Mouse (Mus musculus): Measurements from ENCODE around the gene Frmd5. TPM values are rescaled to one million over a fixed set of nuclear protein-coding genes. Genes with fewer than 3 reads are reported as not detected.

Gene Frmd5
- polyA plus RNA-seq, 1 experiment from 2014 or later = 3.8 TPM

GRCm38 (mm10) chr2:121756336-121756735 lies 50.6 kb downstream of the Frmd5 start:
- Histone ChIP-seq H3K9ac (ENCODE audit: low read length) (no peak overlapping the region), H3K4me3 (replicated peaks; ENCODE audit: low read length) (no peak overlapping the region), H3K4me2 (ENCODE audit: low read depth, low read length) (no peak overlapping the region), H3K36me3 (ENCODE audit: control insufficient read depth, insufficient read depth, low read length) (no peaks in the 10 kb centered on the region), H3K9me3 (replicated peaks; ENCODE audit: control insufficient read depth, low read length) (no peaks in the 10 kb centered on the region), H3K27ac (ENCODE audit: low read length) (no peak overlapping the region), H3K4me1 (ENCODE audit: control insufficient read depth, insufficient read depth, low read length) (no peaks in the 10 kb centered on the region), H3K27me3 (ENCODE audit: control insufficient read depth, insufficient read depth, low read length) (no peaks in the 10 kb centered on the region)
- no peak for ATAC-seq (ENCODE audit: insufficient read depth, low FRiP score)
- 86% methylated on average over 1 of the region's 1 CpGs for WGBS

- Histone ChIP-seq H3K9me3 (replicated peaks; ENCODE audit: control insufficient read depth, low read length) (no peaks in the 10 kb centered on the region), H3K27me3 (ENCODE audit: control insufficient read depth, insufficient read depth, low read length) (no peaks in the 10 kb centered on the region), H3K27ac (ENCODE audit: low read length) (no peak overlapping the region), H3K4me3 (replicated peaks; ENCODE audit: low read length) (no peak overlapping the region), H3K36me3 (ENCODE audit: control insufficient read depth, insufficient read depth, low read length) (no peaks in the 10 kb centered on the region), H3K9ac (ENCODE audit: low read length) (no peak overlapping the region), H3K4me2 (ENCODE audit: low read depth, low read length) (no peak overlapping the region), H3K4me1 (ENCODE audit: control insufficient read depth, insufficient read depth, low read length) (no peaks in the 10 kb centered on the region)
- 55% methylated on average over 6 of the region's 6 CpGs for WGBS
- ATAC-seq (ENCODE audit: insufficient read depth, low FRiP score) = no peak
These were observed 51.8 kb downstream of the Frmd5 start for GRCm38 (mm10) chr2:121755056-121755455.

DNA sequence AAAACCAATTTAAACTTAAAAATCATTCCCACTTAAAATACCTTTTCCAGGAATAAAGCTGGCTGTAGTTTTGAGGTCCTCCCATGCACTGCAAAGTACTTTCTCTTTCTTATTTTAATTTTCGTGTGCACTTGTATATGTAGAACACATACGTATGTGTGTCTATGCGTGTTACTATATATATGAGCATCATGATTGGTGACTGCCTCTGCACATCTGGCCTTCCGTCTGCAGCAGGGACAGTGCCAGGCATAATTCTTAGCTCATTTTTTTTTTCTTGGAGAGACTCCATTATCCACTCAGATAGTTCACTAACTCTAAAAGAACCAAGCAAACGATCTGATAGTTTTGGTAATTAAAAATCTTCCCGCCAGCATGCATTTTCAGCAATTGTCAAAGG lies 56.8 kb downstream of the Frmd5 start:
- WGBS = 82% methylated on average over 6 of the region's 6 CpGs
- no peak for ATAC-seq (ENCODE audit: insufficient read depth, low FRiP score)
- Histone ChIP-seq H3K4me3 (replicated peaks; ENCODE audit: low read length) (no peak overlapping the region), H3K9me3 (replicated peaks; ENCODE audit: control insufficient read depth, low read length) (no peaks in the 10 kb centered on the region), H3K9ac (ENCODE audit: low read length) (no peak overlapping the region), H3K27ac (ENCODE audit: low read length) (no peak overlapping the region), H3K36me3 (ENCODE audit: control insufficient read depth, insufficient read depth, low read length) (no peaks in the 10 kb centered on the region), H3K4me1 (ENCODE audit: control insufficient read depth, insufficient read depth, low read length) (no peaks in the 10 kb centered on the region), H3K4me2 (ENCODE audit: low read depth, low read length) (no peak overlapping the region), H3K27me3 (ENCODE audit: control insufficient read depth, insufficient read depth, low read length) (no peaks in the 10 kb centered on the region)

DNA sequence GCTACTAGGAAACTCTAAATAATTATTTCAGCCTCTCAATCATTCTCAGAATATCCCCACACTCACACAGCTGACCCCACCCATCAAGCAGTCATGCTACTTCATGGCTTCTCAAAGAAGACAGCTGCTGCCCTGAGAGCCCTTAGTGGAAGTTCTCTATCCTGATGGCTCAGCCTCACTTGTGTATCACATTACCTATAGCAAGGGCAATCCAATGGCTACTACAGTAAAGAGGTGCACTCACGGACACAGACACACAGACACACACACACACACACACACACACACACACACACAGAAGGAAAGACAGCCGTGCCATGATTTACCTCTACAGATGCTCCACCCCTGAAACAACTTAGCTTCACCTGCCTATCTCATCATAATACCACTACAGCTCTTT lies 65.7 kb downstream of the Frmd5 start:
- no peaks in the 10 kb centered on the region for H3K36me3 ChIP-seq (ENCODE audit: control insufficient read depth, insufficient read depth, low read length)
- no peaks in the 10 kb centered on the region for H3K27me3 ChIP-seq (ENCODE audit: control insufficient read depth, insufficient read depth, low read length)
- no peaks in the 10 kb centered on the region for H3K9me3 ChIP-seq (replicated peaks; ENCODE audit: control insufficient read depth, low read length)
- no peak overlapping the region for H3K4me3 ChIP-seq (replicated peaks; ENCODE audit: low read length)
- ATAC-seq (ENCODE audit: insufficient read depth, low FRiP score) = no peak
- H3K9ac ChIP-seq (ENCODE audit: low read length) = no peak overlapping the region
- H3K4me1 ChIP-seq (ENCODE audit: control insufficient read depth, insufficient read depth, low read length) = no peaks in the 10 kb centered on the region
- no peak overlapping the region for H3K4me2 ChIP-seq (ENCODE audit: low read depth, low read length)
- H3K27ac ChIP-seq (ENCODE audit: low read length) = no peak overlapping the region
- WGBS = 81% methylated on average over 2 of the region's 2 CpGs

DNA sequence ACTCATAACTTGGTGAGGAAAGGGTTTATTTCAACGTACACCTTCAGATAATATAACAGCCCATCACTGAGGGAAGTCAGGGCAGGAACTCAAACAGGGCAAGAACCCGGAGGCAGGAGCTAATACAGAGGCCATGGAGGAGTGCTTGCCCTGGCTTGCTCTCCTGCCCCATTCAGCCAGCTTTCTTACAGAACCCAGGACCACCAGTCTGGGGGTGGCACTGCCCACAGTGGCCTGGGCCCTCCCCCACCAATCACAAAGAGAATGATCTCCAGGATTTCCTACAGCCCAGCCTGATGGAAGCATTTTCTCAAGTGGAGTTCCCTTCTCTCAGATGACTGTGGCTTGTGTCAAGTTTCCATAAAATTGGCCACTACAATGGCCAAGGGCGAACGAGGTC lies 67.5 kb downstream of the Frmd5 start:
- ATAC-seq (ENCODE audit: insufficient read depth, low FRiP score) = no peak
- Histone ChIP-seq H3K36me3 (ENCODE audit: control insufficient read depth, insufficient read depth, low read length) (no peaks in the 10 kb centered on the region), H3K9me3 (replicated peaks; ENCODE audit: control insufficient read depth, low read length) (no peaks in the 10 kb centered on the region), H3K27me3 (ENCODE audit: control insufficient read depth, insufficient read depth, low read length) (no peaks in the 10 kb centered on the region), H3K4me2 (ENCODE audit: low read depth, low read length) (no peak overlapping the region), H3K4me1 (ENCODE audit: control insufficient read depth, insufficient read depth, low read length) (no peaks in the 10 kb centered on the region), H3K27ac (ENCODE audit: low read length) (no peak overlapping the region), H3K9ac (ENCODE audit: low read length) (no peak overlapping the region), H3K4me3 (replicated peaks; ENCODE audit: low read length) (no peak overlapping the region)
- WGBS = 90% methylated on average over 4 of the region's 4 CpGs

- ATAC-seq (ENCODE audit: insufficient read depth, low FRiP score) = no peak
- Histone ChIP-seq H3K9ac (ENCODE audit: low read length) (no peak overlapping the region), H3K36me3 (ENCODE audit: control insufficient read depth, insufficient read depth, low read length) (no peaks in the 10 kb centered on the region), H3K4me3 (replicated peaks; ENCODE audit: low read length) (no peak overlapping the region), H3K9me3 (replicated peaks; ENCODE audit: control insufficient read depth, low read length) (no peaks in the 10 kb centered on the region), H3K4me1 (ENCODE audit: control insufficient read depth, insufficient read depth, low read length) (no peaks in the 10 kb centered on the region), H3K27ac (ENCODE audit: low read length) (no peak overlapping the region), H3K4me2 (ENCODE audit: low read depth, low read length) (no peak overlapping the region), H3K27me3 (ENCODE audit: control insufficient read depth, insufficient read depth, low read length) (no peaks in the 10 kb centered on the region)
- WGBS = 83% methylated on average over 7 of the region's 7 CpGs
These were observed 73.5 kb downstream of the Frmd5 start for GRCm38 (mm10) chr2:121733426-121733825.

DNA sequence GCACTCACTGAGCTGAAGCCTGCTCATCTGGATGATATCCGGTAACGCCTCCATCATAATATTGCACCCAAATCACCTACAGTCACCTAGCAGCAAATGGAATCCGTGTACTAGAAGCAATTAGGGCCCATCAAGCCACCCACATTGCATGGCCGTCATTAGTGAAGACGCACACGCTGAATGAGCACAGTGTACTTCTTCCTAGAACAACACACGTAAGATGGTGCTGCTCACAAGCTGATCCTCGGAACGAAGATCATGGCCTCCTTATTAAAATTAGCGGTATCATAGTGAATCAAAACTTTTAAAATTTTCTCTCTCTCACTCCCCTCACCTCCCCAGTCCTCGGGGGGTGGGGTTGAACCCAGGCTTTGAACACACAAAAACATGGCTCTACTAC lies 76.4 kb downstream of the Frmd5 start:
- Histone ChIP-seq H3K27me3 (ENCODE audit: control insufficient read depth, insufficient read depth, low read length) (no peaks in the 10 kb centered on the region), H3K4me2 (ENCODE audit: low read depth, low read length) (no peak overlapping the region), H3K9ac (ENCODE audit: low read length) (no peak overlapping the region), H3K9me3 (replicated peaks; ENCODE audit: control insufficient read depth, low read length) (no peaks in the 10 kb centered on the region), H3K4me1 (ENCODE audit: control insufficient read depth, insufficient read depth, low read length) (no peaks in the 10 kb centered on the region), H3K4me3 (replicated peaks; ENCODE audit: low read length) (no peak overlapping the region), H3K36me3 (ENCODE audit: control insufficient read depth, insufficient read depth, low read length) (no peaks in the 10 kb centered on the region), H3K27ac (ENCODE audit: low read length) (no peak overlapping the region)
- ATAC-seq (ENCODE audit: insufficient read depth, low FRiP score) = no peak
- 95% methylated on average over 11 of the region's 11 CpGs for WGBS

DNA sequence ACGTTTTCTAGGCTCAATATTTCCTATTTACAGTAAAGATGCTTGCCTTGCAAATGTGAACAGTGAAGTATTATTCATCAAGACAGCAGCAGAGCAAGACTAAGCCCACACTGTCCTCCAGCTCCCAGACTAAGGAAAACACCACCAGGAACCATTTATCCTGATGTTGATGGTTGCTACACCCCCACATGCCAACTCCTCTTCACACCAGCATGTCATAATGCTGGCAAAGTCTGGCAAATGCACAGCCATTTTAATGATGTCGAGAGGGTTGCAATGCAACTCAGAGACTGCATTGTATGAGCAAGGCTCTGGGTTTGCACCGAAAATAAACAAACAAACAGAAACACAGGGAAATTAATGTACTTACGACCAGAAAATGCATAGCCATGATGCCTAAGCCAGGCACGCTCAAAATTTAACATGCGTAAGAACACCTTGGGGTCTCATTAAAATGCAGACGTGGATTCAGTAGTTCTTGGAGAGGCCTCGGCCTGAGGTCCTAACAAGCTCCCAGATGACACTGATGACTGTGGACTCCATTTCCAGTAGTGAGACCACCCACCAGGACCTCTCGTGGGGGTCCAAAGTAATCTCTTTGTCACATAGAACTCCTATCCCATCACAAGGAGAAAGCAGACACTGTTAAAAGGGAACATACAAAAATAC lies 77.8 kb downstream of the Frmd5 start:
- no peaks in the 10 kb centered on the region for H3K27me3 ChIP-seq (ENCODE audit: control insufficient read depth, insufficient read depth, low read length)
- H3K27ac ChIP-seq (ENCODE audit: low read length) = no peak overlapping the region
- H3K36me3 ChIP-seq (ENCODE audit: control insufficient read depth, insufficient read depth, low read length) = no peaks in the 10 kb centered on the region
- H3K4me1 ChIP-seq (ENCODE audit: control insufficient read depth, insufficient read depth, low read length) = no peaks in the 10 kb centered on the region
- WGBS = 76% methylated on average over 9 of the region's 9 CpGs
- H3K4me3 ChIP-seq (replicated peaks; ENCODE audit: low read length) = no peak overlapping the region
- no peaks in the 10 kb centered on the region for H3K9me3 ChIP-seq (replicated peaks; ENCODE audit: control insufficient read depth, low read length)
- H3K4me2 ChIP-seq (ENCODE audit: low read depth, low read length) = no peak overlapping the region
- no peak overlapping the region for H3K9ac ChIP-seq (ENCODE audit: low read length)
- ATAC-seq (ENCODE audit: insufficient read depth, low FRiP score) = no peak

DNA sequence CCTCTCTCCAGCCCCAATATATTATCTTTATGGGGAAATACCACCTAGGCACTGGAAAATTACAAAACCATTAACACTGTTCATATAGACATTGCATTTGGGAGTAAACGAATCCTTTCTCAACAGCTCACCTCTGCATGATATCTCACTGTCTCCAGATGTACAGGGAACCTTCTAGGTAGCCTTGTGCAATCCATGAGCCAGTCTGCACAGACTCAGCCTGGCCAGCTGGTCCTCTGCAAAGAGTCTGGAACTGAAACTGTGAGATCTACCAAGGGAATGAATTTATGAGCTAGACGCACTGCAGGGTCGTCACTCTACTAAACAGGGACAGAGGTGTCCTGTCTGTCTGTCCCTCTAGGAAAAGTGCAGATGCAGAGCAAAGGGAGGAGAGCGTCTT lies 82.0 kb downstream of the Frmd5 start:
- Histone ChIP-seq H3K4me3 (replicated peaks; ENCODE audit: low read length) (no peak overlapping the region), H3K27ac (ENCODE audit: low read length) (no peak overlapping the region), H3K36me3 (ENCODE audit: control insufficient read depth, insufficient read depth, low read length) (no peaks in the 10 kb centered on the region), H3K9me3 (replicated peaks; ENCODE audit: control insufficient read depth, low read length) (no peaks in the 10 kb centered on the region), H3K4me2 (ENCODE audit: low read depth, low read length) (no peak overlapping the region), H3K9ac (ENCODE audit: low read length) (no peak overlapping the region), H3K4me1 (ENCODE audit: control insufficient read depth, insufficient read depth, low read length) (no peaks in the 10 kb centered on the region), H3K27me3 (ENCODE audit: control insufficient read depth, insufficient read depth, low read length) (no peaks in the 10 kb centered on the region)
- ATAC-seq (ENCODE audit: insufficient read depth, low FRiP score) = no peak
- WGBS = 64% methylated on average over 4 of the region's 4 CpGs

GRCm38 (mm10) chr2:121723796-121724195 lies 83.1 kb downstream of the Frmd5 start:
- WGBS = 82% methylated on average over 8 of the region's 8 CpGs
- no peak overlapping the region for H3K27ac ChIP-seq (ENCODE audit: low read length)
- no peak for ATAC-seq (ENCODE audit: insufficient read depth, low FRiP score)

More at GRCm38 (mm10) chr2:121723796-121724195, 83.1 kb downstream of the Frmd5 start:
- H3K9me3 ChIP-seq (replicated peaks; ENCODE audit: control insufficient read depth, low read length) = no peaks in the 10 kb centered on the region
- no peaks in the 10 kb centered on the region for H3K36me3 ChIP-seq (ENCODE audit: control insufficient read depth, insufficient read depth, low read length)
- H3K4me1 ChIP-seq (ENCODE audit: control insufficient read depth, insufficient read depth, low read length) = no peaks in the 10 kb centered on the region
- H3K4me3 ChIP-seq (replicated peaks; ENCODE audit: low read length) = no peak overlapping the region
- H3K9ac ChIP-seq (ENCODE audit: low read length) = no peak overlapping the region
- no peaks in the 10 kb centered on the region for H3K27me3 ChIP-seq (ENCODE audit: control insufficient read depth, insufficient read depth, low read length)
- H3K4me2 ChIP-seq (ENCODE audit: low read depth, low read length) = no peak overlapping the region

Measured in stomach, embryonic 16.5 days (tissue).